Mouse (Mus musculus): Measurements from ENCODE around the gene Col5a2.

DNA sequence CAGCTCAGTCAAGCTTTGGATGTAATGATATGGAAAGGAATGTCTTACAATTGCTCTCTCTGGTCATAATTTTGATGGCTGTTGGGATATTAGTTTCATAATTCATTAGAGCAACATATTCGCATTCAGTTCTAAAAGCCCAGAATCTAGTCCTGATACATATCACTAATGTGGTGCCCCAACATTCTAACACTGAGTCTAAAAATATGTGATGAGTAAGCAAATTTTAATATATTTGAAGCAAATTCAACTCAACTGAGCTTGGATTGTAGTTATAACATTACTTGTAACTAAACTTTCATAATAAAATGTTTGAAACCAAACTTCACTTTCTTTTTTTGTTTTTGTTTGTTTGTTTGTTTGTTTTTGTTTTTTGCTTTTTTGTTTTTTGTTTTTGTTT is 173.9 kb downstream of the Col5a2 start:
- no peak for TF ChIP-seq CTCF (IDR thresholded peaks at IDR 0.05; ENCODE audit: low read depth)
- no peak for TF ChIP-seq EP300 (IDR thresholded peaks at IDR 0.05; ENCODE audit: low read depth)

Data from heart, postnatal 0 days (tissue).